28 mouse cellular contexts compared by ENCODE assay signal in genomic region chr5:89251806-89252205, GRCm38 (mm10).
"Had no signal": no experiment of that assay in that cellular context is flagged by ENCODE, and none has a peak within 500 bp of the region (broad histone marks: within the 10 kb centered on the region; RNA-seq: fewer than 3 reads in every experiment).

No protein-coding gene starts in this region.

- H3K27ac ChIP-seq: gastrocnemius, adult 2 months; heart, embryonic 10.5 days; hindbrain, embryonic 10.5 days; hindbrain, embryonic 13.5 days; hindbrain, embryonic 15.5 days; hindbrain, postnatal 0 days; kidney, embryonic 15.5 days; kidney, postnatal 0 days; limb, embryonic 13.5 days; limb, embryonic 15.5 days; liver, embryonic 12.5 days; liver, embryonic 14.5 days had no signal

- H3K36me3 ChIP-seq: heart, embryonic 10.5 days; heart, embryonic 12.5 days; hindbrain, embryonic 10.5 days; hindbrain, embryonic 13.5 days; hindbrain, embryonic 15.5 days; kidney, embryonic 15.5 days; limb, embryonic 13.5 days; limb, embryonic 15.5 days; liver, embryonic 12.5 days had no signal

- H3K4me2 ChIP-seq: heart, embryonic 12.5 days; hindbrain, embryonic 13.5 days; hindbrain, embryonic 15.5 days; kidney, embryonic 15.5 days; limb, embryonic 13.5 days; limb, embryonic 15.5 days; liver, embryonic 12.5 days had no signal

- H3K4me1 ChIP-seq: heart, embryonic 12.5 days; hindbrain, embryonic 10.5 days; hindbrain, embryonic 13.5 days; hindbrain, embryonic 15.5 days; kidney, embryonic 15.5 days; limb, embryonic 13.5 days; limb, embryonic 15.5 days; liver, embryonic 12.5 days had no signal

- DNase-seq: gastrocnemius, adult 2 months; gastrocnemius, postnatal 10 days; gastrocnemius, postnatal 25 days; heart, adult 18-20 months; heart, postnatal 10 days; heart, postnatal 4 days; kidney, adult 11 months; kidney, adult 2 months; kidney, adult 9 months; kidney, postnatal 14 days; kidney, postnatal 36 days; layer of hippocampus, adult 9-11 months; layer of hippocampus, postnatal 36 days; left cerebral cortex, postnatal 4 days had no signal

- H3K27me3 ChIP-seq: heart, embryonic 12.5 days; hindbrain, embryonic 13.5 days; hindbrain, embryonic 15.5 days; kidney, embryonic 15.5 days; limb, embryonic 13.5 days; limb, embryonic 15.5 days; liver, embryonic 12.5 days had no signal

- H3K4me3 ChIP-seq: gastrocnemius, adult 2 months; heart, embryonic 10.5 days; heart, embryonic 12.5 days; hindbrain, embryonic 10.5 days; hindbrain, embryonic 13.5 days; hindbrain, embryonic 15.5 days; kidney, embryonic 15.5 days; limb, embryonic 13.5 days; limb, embryonic 15.5 days; liver, embryonic 12.5 days had no signal

- H3K9me3 ChIP-seq: heart, embryonic 10.5 days; heart, embryonic 12.5 days; hindbrain, embryonic 10.5 days; hindbrain, embryonic 13.5 days; hindbrain, embryonic 15.5 days; kidney, embryonic 15.5 days; limb, embryonic 13.5 days; limb, embryonic 15.5 days; liver, embryonic 12.5 days had no signal

- H3K9ac ChIP-seq: heart, embryonic 12.5 days; hindbrain, embryonic 13.5 days; hindbrain, embryonic 15.5 days; kidney, embryonic 15.5 days; limb, embryonic 13.5 days; limb, embryonic 15.5 days; liver, embryonic 12.5 days; liver, embryonic 14.5 days had no signal

- ATAC-seq: forebrain, embryonic 16.5 days; hindbrain, postnatal 0 days; intestine, embryonic 16.5 days; liver, embryonic 12.5 days had no signal
